Mouse (Mus musculus) ES-Bruce4 (cell line): Measurements from ENCODE around the gene Gm10491.

Experiments
- CTCF ChIP-seq: IDR thresholded peaks from one replicate; pipeline ENCODE4 v1.8.1; 2011; ENCODE audit warnings: low read depth, low read length
- EP300 ChIP-seq: IDR thresholded peaks from 2 replicates; pipeline ENCODE4 v1.6.1; 2011; ENCODE audit warnings: low read depth, low read length; ENCODE audit not compliant: insufficient read depth
- POLR2A ChIP-seq: IDR thresholded peaks from one replicate; pipeline ENCODE4 v1.8.1; 2011; ENCODE audit warnings: low read length; ENCODE audit not compliant: insufficient read depth

DNA sequence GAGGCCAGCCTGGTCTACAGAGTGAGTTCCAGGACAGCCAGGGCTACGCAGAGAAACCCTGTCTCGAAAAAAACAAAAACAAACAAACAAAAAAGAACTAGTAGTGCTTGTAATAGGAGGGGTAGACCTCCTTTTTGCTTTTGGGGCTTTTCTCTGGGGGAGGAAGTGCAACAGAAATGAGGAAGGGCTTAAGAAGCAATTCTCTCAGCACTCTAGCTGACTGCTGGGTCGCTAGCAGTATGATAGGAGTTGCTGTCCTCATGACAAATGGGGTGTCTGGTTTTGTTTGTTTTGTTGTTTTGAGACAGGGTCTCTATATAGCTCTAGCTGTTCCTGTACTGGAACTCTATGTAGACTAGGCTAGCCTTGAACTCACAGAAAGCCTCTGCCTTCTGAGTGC, 43.1 kb downstream of the Gm10491 start:
- TF ChIP-seq POLR2A = no peak
- TF ChIP-seq CTCF = no peak
- no peak for TF ChIP-seq EP300
